Mouse (Mus musculus) B cell, adult 2 months (primary cell): Measurements from ENCODE around the gene Gtf3c1.
"Not testable (repeated sequence)": the region's sequence is repeated elsewhere in the genome, so short reads cannot be mapped to it uniquely, and the experiment has no call there.

Source experiments
- DNase-seq, 2 experiments: peaks; one replicate each; pipeline ENCODE4 v3.0.0; 2022

Gtf3c1 gene

DNA sequence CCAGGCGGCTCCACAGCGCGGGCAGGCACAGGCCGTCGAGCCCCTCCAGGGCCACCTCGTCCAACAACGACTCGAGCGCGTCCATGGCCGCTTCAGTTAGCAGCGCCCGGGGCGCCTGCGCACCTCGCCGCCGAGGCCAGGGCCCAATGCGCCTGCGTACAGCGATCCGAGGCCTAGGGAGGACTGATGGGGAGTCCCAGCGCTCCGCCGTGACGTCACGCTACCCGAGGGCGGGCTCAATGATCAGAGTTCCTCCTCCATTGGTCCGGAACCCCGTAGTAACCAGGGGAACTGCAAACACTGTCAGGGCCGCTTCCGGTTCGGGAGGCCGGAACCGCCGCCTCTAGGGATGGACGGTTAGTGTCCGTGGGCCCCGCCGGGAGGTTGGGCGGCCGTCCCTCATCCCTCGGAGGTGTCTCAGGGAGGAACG, at the start of gene Gtf3c1, which contains the start of gene D430042O09Rik:
Gtf3c1 (minus strand) TSS at position 188 of the 430 bp plus-strand sequence.
D430042O09Rik (plus strand) TSS at position 296 of the 430 bp plus-strand sequence.
- DNase-seq = peak; percentile 100

DNA sequence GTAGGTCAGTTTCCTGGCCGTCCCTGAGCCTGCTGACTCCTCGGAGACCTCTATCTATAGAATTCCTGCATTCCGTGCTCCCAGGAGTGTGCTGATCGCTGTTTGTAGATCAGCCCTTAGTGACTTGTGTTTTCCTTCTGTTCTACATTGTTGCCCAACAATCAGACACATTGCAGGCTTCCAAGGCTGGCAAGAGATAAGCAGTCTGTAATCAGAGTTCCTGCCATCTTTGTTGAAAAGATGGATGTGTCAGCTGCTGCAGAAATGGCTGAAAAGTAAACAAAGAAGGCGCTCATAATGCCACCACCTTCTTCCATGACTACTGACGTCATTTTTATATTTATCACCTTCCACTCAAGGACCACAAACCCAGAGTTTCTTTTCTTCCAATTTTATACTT, 49.2 kb upstream of the Gtf3c1 start:
- DNase-seq = no peak

DNA sequence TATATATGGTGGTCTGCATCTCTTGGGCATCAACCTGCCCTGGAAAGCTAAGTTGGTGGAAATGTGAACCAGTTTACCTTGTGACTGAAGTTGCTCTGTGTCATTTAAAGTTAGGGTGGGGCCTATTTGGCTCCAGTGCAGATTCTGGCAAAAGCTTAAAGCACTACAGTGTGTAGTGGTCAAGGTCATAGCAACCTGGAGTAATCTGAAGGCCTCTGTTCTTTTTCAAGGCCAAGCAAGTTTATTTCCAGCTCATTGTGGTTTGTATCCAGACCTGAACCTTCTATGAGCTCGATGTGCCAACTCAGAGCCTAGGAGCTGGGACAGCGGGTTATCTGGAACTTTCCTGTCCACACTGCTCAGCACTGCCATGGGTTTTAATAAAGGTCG, 45.7 kb upstream of the Gtf3c1 start:
- no peak for DNase-seq

DNA sequence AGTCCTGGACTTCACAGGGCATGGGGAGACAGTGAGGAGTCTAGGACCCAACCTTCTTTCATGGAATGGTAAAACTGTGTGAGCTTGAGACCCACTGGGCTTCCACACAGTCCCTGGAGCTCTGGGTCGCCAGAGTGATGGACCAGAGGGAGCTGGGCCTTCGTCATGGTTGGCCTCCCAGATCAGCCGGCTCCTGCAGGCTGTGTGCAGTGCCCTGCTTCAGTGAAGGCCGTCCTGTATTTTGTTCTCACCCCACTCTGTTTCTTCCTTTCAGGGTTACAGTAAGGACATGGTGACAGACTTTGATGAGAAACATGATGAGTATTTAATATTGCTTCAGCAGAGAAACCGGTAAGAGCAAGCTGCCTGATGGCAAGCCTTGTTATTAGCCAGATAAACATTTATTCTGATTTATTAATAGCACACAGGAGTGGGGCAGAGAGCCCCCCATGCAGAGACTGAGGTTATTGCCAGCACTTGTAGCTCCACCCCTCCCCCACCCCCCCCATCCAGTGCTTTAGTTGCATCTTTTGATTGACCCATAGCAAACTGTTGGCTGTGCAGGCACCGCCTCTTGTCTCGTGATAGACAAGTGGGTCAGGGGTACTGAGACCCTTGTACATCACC, 45.2 kb upstream of the Gtf3c1 start:
- no peak for DNase-seq

DNA sequence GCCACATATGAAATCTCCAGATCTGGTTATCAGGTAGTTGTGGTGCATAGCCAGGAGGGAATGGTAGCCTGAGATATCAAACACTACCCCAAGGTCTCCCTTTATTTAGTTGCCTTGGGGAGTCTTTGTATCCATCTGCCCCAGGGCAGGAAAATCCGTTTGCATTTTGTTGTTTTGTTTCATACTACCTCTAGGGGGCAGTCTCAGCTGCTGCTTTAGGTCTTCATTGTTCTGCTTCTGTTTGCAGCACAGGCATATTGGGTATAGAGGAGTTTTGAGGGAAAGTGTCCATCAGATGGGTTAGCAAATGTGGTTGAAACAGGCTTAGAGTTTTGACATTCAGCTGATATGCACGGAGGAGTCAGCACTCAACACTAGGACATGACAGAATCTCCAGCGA, 40.6 kb upstream of the Gtf3c1 start:
- DNase-seq = peak; percentile 13 to 20

DNA sequence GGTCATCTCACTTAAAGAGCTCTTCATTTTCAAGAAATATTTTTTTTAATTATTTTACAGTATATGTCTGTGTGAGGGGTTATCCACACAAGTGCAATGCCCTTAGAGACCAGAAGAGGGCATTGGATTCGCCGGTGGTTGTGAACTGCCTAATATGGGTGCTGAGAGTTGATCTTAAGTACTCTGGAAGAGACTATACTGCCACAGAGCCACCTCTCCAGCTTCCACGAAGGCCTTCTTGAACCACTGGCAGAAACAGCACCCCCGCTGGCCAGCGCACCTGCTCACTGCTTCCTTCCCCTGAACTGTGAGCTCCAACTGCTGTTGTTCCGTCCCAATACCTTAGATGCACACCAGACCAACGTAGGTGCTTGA, 39.7 kb upstream of the Gtf3c1 start:
- DNase-seq = peak; percentile 13 to 17

DNA sequence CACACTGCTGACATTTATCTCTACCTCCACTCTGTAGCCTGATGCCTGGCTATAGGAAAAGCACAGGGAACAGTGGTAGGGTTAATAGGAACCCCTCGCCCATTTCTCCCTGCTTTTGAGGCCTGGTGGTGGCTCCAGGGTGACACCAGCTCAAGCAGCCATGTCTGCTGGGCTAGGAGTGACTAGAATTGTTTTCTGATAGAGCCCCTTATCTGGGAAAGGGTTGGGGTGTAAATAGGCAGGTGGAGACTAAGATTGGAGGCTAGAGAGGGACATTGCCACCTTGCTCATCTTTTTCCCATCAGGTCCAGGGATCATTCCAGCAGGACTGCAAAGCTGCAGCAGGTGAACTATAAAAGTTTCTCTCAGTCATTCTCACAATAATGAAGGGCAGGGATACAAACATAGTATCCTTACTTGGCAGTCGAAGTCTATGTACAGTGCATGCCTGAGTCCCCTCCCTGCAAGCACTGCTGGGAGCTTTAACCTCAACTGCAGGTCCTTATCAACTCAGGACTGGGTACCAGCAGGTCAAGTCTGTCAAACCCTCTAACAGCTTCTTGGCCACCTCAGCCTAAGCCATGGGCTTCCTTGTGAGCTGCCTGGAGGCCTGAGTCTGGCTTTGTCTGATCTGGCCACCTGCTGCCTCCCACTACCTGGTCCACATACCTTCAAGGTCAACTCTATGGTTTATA, 39.2 kb upstream of the Gtf3c1 start:
- DNase-seq = no peak

DNA sequence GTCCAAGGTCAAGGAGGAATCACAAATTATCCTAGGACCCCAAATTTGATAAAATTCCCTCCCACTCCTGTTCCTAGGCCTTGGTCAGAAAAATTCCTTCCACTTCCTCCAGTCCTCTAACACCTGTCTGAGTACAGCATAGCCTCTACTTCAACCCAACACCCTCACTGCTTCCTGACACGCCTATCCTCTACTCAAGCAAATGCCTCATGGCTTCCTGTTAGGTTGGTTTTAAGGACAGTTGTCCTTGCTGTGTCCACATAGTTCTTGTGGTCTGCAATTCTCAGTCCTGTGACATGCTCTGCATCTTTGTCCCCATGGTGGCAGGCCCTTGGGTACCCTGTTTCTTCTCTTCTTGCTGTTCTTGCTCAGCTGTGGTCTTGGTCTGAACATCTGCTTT, 37.2 kb upstream of the Gtf3c1 start:
- DNase-seq = no peak

DNA sequence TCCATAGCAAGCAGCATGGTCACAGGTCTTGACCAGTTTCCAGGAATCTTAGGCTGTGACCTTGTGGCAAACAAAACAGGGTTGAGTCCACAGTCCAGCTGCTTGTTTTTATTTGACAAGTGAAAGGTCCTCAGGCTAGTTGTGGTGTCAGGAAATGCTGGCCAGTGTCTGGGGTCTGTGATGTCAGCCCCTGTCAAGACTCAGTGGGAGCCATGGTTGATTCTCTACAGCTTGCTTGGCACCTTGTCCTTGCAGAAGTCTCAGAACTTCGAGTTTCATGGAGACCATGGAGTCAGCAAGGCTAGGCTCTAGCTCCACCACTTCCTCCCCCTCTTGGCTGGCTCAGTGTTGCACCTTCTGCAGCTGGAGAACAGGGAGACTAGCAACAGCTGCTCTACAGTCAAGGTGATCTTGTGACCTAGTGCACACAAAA, 33.7 kb upstream of the Gtf3c1 start:
- DNase-seq = no peak

DNA sequence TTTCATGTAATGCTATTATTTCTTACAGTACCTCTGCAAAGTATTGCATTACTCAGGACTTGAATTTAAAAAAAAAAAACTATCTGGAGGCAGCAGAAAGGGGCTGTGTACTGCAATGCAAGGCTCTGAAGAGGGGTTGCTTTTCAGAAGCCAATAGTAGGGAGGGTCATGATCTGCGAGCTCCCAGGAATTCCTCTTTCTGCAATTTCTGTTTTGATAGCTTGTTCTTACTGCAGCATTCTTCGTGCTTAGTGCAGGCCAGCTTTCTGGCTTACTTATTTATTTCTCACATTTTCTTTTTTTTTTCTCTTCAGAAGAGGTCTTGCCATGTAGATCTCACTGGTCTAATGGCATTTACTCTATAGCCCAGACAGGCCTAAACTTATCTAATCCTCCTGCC, 32.9 kb upstream of the Gtf3c1 start:
- no peak for DNase-seq

DNA sequence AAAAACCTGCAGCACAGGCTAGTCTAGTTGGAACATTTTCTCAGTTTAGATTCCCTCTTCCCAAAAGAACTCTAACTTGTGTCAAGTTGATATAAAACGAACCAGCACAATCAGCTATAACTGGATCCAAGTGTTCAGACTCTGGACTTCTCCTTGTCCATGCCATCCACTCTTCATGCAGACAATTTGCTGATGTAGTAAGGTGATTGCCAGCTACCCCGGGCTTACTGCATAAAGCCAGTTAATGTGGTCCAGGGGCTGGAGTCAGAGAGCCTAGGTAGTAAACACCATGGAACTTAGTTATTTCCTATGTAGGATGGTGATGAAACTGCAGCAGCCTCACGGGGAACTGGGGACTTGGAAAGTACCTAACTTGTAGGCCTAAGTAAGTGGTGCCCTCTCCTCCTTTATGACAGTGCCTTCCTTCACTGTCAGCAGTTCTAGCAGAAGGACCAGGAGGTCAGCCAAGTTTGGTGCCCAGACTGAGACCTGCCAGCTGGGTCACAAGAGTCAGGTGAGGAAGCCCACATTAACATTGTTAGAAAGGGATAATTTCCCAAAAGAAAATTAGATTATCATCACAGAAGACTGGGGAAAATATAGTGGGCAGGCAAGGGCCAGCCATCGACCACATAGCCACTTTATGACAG, 28.9 kb upstream of the Gtf3c1 start:
- no peak for DNase-seq

DNA sequence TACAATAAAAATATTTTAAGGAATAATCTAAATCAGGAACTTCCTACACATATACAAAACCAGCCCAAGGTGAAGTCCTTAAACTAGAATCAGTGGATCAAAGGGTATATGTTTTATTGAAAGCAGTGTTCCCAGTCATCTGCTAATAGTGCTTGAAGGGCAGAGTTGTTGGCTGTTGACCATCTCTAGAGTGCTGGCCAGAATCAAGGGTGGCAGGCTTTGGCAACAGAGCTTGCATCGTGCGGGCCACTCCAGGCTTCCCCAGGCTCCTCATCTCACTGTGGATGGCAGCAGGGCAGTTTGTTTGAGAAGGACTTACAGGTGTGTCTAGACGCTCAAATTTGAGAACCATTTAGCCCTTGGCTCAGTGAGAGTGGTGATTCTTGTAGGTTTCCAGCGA, 26.2 kb upstream of the Gtf3c1 start:
- no peak for DNase-seq

DNA sequence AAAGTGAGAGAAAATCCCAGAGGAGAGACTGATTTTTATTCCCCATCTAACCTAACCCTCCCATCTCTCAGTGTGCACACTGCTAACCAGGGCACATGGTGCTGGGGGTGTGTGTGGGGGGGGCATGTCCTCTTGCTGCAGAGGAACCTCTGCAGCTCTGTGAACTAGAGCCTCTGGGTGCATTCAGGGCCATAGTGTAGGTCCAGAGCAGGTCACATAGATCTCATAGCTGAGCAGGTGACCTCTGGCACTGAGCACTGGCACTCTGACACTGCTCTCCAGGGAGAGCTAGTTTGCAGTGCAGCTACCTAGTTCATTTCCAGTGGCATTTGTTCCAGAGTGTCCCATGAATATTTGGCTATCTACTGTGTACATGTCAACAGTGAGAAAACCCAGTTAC, 24.1 kb upstream of the Gtf3c1 start:
- DNase-seq = no peak

DNA sequence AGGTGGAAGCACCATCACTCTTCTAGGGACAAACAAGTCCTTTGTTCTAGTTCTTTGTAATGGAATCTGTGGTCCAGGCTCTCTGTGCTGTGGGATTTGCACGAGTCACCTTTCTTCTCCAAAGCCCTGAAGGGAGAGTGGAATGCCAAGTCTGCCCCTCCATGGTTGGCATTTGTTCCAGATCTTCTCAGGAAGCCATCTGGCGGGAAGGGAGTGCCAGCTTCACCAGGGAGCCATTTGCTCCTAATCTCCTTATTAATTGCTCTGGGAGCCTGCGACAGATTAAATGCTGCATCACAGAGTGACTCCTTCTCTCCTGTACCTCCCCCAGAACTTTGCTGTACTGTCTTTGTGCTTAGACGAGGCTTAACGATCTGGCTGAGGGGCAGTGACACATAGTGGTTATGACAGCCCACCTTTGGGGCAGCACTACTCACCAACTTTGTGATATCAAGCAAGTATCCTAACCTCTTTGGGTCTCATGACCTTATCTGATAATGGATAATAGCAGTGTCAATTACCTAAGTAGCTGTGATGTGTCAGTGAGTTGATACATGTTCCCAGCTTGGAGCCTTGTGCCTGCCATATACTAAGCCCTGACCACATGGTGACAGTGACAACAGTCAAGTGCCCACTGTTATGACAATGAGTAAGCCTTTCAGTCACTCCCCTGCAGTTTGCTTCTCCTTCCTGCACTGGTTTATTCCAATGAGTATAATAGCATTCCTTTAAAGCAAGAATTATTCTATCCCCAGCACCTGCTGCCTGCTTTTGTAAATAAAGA, 15.8 kb upstream of the Gtf3c1 start:
- DNase-seq = no peak

DNA sequence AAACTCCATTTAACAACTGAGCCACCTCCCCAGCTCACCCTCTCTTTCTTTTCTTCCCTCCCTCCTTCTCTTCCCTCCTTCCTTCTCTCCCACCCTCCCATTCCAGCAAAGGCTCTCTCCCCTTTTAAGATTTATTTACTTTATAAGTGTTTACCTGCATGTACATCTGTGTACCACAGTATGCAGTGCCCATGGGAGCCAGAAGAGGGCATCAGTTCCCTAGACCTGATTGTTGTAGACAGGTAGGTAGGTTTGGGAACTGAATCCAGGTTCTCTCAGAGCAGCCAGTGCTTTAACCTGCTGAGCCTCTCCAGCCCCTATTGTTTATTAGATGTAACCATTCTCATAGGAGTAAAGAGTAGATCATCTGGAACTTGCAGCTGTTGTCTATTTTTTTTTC, 14.5 kb upstream of the Gtf3c1 start:
- DNase-seq = peak; percentile 17 to 35

DNA sequence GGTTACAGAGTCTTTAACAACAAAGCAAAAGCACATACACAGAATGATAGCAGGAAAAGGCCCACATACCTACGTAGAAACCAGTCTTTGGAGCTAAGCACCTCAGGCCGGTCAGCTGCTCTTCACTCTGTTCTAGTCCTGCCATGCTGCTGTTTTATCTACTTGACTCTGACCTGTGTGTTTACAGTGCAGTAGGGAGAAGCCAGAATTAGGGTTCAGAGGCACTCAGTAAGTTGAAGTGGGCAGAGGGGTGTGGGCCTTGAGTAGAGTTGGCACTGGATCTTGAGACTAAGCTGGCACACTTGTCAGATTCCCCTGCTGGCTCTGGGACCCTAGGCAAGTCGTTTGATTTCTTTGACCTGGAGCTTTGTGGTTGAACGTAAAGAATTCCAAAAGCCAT, 13.5 kb upstream of the Gtf3c1 start:
- no peak for DNase-seq

DNA sequence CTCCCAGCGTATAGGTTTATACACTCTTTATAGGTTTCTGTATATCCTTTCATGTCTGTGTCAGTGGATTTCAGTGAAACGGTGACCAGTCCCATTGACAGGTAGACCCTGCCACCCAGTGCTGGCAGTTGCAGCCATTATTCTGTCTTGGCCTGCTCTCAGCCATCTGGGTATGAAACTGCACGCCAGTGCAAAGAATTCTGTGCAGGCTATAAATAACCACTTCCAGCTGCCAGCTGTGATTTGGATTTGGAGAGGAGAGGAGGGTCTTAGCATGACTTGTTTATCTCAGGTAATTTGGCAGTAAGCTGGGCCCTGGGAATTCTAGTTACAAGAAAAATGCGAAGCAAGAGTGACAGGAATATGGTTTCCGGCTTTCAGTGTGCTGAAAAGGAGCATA, 12.8 kb upstream of the Gtf3c1 start:
- DNase-seq = no peak

DNA sequence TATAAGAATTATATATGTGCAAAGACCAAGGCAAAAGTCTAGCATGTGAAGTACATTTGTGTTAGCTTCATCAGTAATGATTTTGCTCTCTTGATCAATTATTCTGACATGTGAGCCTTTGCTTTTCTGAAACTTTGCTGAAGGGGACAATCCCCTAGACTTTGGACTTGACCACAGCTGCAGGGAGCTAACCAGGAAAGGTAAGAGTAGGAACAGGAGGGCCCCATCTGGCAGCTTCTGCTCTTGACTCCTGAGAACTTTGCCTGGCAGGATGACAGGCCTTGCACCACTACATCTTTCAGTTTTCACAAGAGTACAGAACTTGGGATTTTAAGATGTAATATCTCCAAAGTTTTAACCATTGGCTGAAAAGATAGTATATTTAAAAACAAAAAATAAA, 10.0 kb upstream of the Gtf3c1 start:
- DNase-seq = no peak

DNA sequence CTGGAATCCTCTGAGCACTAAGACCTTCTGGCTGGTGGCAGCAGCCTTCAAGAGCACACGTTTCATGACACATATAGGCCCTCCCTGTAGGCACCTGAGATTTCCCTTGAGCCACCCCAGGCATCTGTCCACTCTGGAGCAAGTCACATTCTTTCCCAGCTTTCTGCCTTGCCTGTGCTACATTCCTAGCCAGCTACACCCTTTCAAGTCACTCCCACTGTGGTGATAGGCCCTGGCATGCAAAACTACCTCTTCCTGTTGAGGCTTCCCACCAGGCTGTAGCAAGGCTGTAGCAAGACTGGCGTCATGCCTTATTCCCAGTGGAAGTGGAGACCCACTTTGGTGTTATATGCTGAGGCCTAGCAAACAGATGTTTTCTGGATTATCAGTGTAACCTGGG, 9.1 kb upstream of the Gtf3c1 start:
- DNase-seq = no peak

DNA sequence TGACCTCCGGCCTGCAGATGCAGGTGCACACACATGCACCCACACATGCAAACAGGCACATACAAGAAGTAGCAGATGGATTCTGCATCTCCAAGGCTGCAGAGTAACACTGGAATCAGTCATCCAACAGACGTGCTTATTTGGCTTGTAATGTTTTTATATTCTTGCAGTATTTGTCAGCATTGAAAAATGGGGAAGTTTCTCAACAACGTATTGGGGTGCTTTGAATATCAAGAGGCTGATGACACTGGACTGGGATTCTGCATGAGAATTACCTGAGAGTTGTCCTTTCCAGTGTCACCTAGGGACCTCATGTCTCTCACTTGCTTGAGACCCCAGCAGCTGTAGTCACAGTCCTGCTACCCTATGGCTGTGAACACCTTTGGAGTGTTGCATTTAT, 7.2 kb upstream of the Gtf3c1 start:
- no peak for DNase-seq

DNA sequence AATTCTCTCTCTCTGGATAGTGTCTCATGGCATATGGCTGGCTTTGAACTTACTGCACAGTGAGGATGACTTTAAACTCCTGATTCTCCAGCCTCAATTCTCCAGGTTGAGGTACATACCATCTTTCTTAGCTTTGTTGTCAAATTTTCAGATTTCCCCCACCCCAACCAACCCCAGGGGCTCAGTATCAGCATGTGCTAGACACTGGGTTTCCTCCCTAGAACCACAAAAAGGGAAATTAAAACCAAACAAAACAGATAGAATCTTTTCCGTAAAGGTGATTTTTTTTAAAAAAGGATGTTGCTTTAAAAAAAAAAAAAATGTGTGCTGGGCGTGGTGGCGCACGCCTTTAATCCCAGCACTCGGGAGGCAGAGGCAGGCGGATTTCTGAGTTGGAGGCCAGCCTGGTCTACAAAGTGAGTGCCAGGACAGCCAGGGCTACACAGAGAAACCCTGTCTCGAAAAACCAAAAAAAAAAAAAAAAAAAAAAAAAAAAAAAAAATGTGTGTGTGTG, 6.0 kb upstream of the Gtf3c1 start:
- DNase-seq = not testable (repeated sequence)

DNA sequence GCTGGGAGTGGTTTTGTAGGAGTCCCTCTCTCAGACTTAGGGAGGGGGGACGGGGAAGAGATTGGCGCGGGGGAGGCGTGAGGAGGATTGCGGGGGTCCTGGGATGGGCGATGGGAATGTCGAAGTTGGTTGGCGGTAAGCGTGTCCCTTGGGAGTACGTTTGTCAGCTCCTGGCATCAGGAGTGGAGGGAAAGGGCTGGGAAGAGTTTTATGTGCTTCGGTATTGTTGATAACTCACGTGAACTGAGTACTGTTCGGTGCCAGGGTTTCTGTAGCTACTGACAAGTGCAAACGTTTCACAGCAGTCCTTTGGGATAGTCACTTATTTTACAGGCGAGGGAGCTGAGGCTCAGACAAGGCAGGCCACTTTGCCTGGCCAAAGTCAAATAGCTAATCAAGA, 520 bp upstream of the Gtf3c1 start:
- no peak for DNase-seq

DNA sequence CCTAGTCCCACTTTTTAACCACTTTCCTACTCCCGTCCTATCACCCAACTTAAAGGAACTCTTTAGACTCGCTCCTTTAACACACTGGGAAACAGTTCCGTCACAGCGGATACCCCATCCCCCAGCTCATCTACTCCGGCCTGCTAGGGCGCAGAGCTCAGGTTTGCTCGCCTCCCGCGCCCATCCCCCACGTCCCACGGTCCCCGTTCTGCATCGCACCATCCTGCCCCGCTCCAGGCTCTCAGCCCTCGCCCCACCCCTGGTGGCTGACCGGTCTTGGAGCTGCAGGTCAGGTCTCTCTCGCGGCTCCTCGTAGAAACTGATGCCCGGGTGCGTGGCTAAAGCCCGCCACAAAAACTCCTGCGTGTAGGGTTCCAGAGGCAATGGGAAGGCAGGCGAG, 394 bp downstream of the Gtf3c1 start:
- peak; percentile 67 to 70 for DNase-seq
